27 mouse cellular contexts compared by ENCODE assay signal in the genomic region with DNA sequence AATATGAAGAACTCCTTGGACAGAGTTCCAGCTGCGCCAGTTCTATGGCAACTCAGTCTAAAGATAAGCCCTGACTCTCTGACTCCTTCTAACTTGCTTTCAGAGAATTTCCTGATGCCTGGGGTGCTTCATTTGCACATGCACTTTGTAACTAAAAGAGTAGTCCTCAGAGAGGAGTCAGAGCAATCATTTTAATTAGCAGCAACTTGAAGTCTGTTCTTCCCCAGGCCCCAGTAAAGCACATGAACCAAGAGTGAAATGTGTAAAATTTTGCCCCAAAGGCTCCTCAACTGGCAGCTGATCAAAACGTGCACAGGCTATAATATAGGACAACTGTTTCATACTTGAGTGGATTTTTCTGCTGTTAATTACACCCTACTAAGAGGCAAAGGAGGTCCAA.
DNase-seq lines count a peak whose midpoint lies in the region; ATAC-seq lines count a peak whose summit lies in the region.
"Had no signal": no experiment of that assay in that cellular context is flagged by ENCODE, and none has a peak within 500 bp of the region (broad histone marks: within the 10 kb centered on the region; RNA-seq: fewer than 3 reads in every experiment).

No protein-coding gene starts in this region.

- no peaks in the 10 kb centered on the region for H3K27me3 ChIP-seq in embryonic facial prominence, embryonic 14.5 days (replicated peaks; ENCODE audit: control insufficient read depth, insufficient read depth, low read length)
- H3K27me3 ChIP-seq in embryonic facial prominence, embryonic 10.5 days (replicated peaks; ENCODE audit: low read depth, poor library complexity, severe bottlenecking) = no peaks in the 10 kb centered on the region; the same call in 1 of the 2 replicates
- H3K27me3 ChIP-seq: forebrain, embryonic 15.5 days; heart, embryonic 12.5 days; limb, embryonic 13.5 days; megakaryocyte, embryonic 14.5 days; midbrain, embryonic 15.5 days had no signal

- no peak overlapping the region for H3K4me2 ChIP-seq in embryonic facial prominence, embryonic 14.5 days (ENCODE audit: low read depth, low read length)
- H3K4me2 ChIP-seq: forebrain, embryonic 15.5 days; heart, embryonic 12.5 days; limb, embryonic 13.5 days; liver, embryonic 11.5 days; midbrain, embryonic 15.5 days had no signal

- 38% methylated on average over 2 of the region's 2 CpGs for WGBS in embryonic facial prominence, embryonic 14.5 days
- 36% methylated on average over 2 of the region's 2 CpGs for WGBS in embryonic facial prominence, embryonic 10.5 days

- H3K4me1 ChIP-seq in embryonic facial prominence, embryonic 14.5 days (ENCODE audit: control insufficient read depth, insufficient read depth, low read length) = no peaks in the 10 kb centered on the region
- no peaks in the 10 kb centered on the region for H3K4me1 ChIP-seq in embryonic facial prominence, embryonic 10.5 days
- H3K4me1 ChIP-seq: forebrain, embryonic 15.5 days; heart, embryonic 12.5 days; limb, embryonic 13.5 days; megakaryocyte, embryonic 14.5 days; midbrain, embryonic 15.5 days had no signal

- H3K9me3 ChIP-seq in embryonic facial prominence, embryonic 14.5 days (ENCODE audit: control insufficient read depth, low read length) = no peaks in the 10 kb centered on the region
- no peaks in the 10 kb centered on the region for H3K9me3 ChIP-seq in embryonic facial prominence, embryonic 10.5 days
- H3K9me3 ChIP-seq: forebrain, embryonic 15.5 days; heart, embryonic 12.5 days; limb, embryonic 13.5 days; midbrain, embryonic 15.5 days had no signal

- DNase-seq in embryonic facial prominence, embryonic 14.5 days (ENCODE audit: low spot score) = peak; percentile 12
- DNase-seq in embryonic facial prominence, embryonic 10.5 days (ENCODE audit: low spot score) = no peak
- peak; percentile 18 for DNase-seq in left cerebral cortex, postnatal 4 days
- DNase-seq in left cerebral cortex, adult 11 months (ENCODE audit: low spot score) = no peak
- peak; percentile 16 for DNase-seq in Muller cell, postnatal 12 days (ENCODE audit: inconsistent ontology term)
- DNase-seq in retina, postnatal 1 day = peak; percentile 52
- no peak for DNase-seq in adrenal gland, adult 8-10 months
- DNase-seq: adrenal gland, postnatal 10 days; cerebellum, adult 11-12 months; gastrocnemius, adult 2 months; gastrocnemius, postnatal 36 days; heart, adult 2 months; kidney, adult 8-10 months; kidney, postnatal 14 days; lung, postnatal 4 days; right cerebral cortex, postnatal 4 days; thymus, adult 18-20 months; thymus, postnatal 25 days had no signal

- H3K9ac ChIP-seq in embryonic facial prominence, embryonic 14.5 days (ENCODE audit: low read depth, low read length) = no peak overlapping the region
- H3K9ac ChIP-seq: forebrain, embryonic 15.5 days; heart, embryonic 12.5 days; limb, embryonic 13.5 days; midbrain, embryonic 15.5 days had no signal

- H3K4me3 ChIP-seq in embryonic facial prominence, embryonic 14.5 days (ENCODE audit: low read depth, low read length) = no peak overlapping the region
- H3K4me3 ChIP-seq in embryonic facial prominence, embryonic 10.5 days = no peak overlapping the region
- H3K4me3 ChIP-seq: forebrain, embryonic 15.5 days; gastrocnemius, adult 2 months; heart, adult 2 months; heart, embryonic 12.5 days; left cerebral cortex, adult 2 months; limb, embryonic 13.5 days; megakaryocyte, embryonic 14.5 days; midbrain, embryonic 15.5 days had no signal

- no peak overlapping the region for H3K27ac ChIP-seq in embryonic facial prominence, embryonic 14.5 days (replicated peaks; ENCODE audit: low read depth, low read length)
- no peak overlapping the region for H3K27ac ChIP-seq in embryonic facial prominence, embryonic 10.5 days (replicated peaks)
- H3K27ac ChIP-seq: forebrain, embryonic 15.5 days; gastrocnemius, adult 2 months; heart, adult 2 months; left cerebral cortex, adult 2 months; limb, embryonic 13.5 days; midbrain, embryonic 15.5 days; stomach, postnatal 0 days had no signal

- ATAC-seq in embryonic facial prominence, embryonic 14.5 days (ENCODE audit: low read depth) = no peak
- ATAC-seq: forebrain, embryonic 15.5 days; intestine, embryonic 16.5 days; midbrain, embryonic 15.5 days had no signal

- intact Hi-C loops in left cerebral cortex, postnatal 4 days (cut with DNase I) = no loop called here

- H3K36me3 ChIP-seq in embryonic facial prominence, embryonic 14.5 days (ENCODE audit: control insufficient read depth, insufficient read depth, low read length) = no peaks in the 10 kb centered on the region
- H3K36me3 ChIP-seq in embryonic facial prominence, embryonic 10.5 days (replicated peaks) = no peaks in the 10 kb centered on the region
- H3K36me3 ChIP-seq: forebrain, embryonic 15.5 days; heart, embryonic 12.5 days; limb, embryonic 13.5 days; midbrain, embryonic 15.5 days had no signal

Comparison
In these comparisons a context has a peak if more than half of its experiments do, and no peak if none do; other contexts are left out.
1. DNase-seq: peak in embryonic facial prominence, embryonic 14.5 days (single experiment), left cerebral cortex, postnatal 4 days (single experiment), Muller cell, postnatal 12 days (single experiment) and retina, postnatal 1 day (single experiment); none in embryonic facial prominence, embryonic 10.5 days (single experiment), left cerebral cortex, adult 11 months (single experiment) and adrenal gland, adult 8-10 months (single experiment).